Mouse (Mus musculus) embryonic facial prominence, embryonic 13.5 days (tissue): ENCODE data around the gene Insc. TPM values are rescaled to one million over a fixed set of nuclear protein-coding genes. Genes with fewer than 3 reads are reported as not detected.

Source experiments
- ATAC-seq: fragments of 200-750 bp; cut with Nextera tagmentation; 2 replicates; pipeline ENCODE4 v1.8.0; 2017; ENCODE audit warnings: low read depth; ENCODE audit not compliant: insufficient number of reproducible peaks, insufficient read depth, low FRiP score, low TSS enrichment
- H3K27ac ChIP-seq: fragments of 300-500 bp; sonication (generic); 2 replicates; pipeline ENCODE4 v1.5.1; 2015; ENCODE audit warnings: moderate library complexity, mild to moderate bottlenecking, inconsistent platforms
- H3K27me3 ChIP-seq: fragments of 300-500 bp; sonication (generic); 2 replicates; pipeline ENCODE4 v1.6.1; 2015; ENCODE audit warnings: mild to moderate bottlenecking, inconsistent platforms
- H3K36me3 ChIP-seq: fragments of 300-500 bp; sonication (generic); 2 replicates; pipeline ENCODE4 v1.6.1; 2015; ENCODE audit warnings: mild to moderate bottlenecking, inconsistent platforms
- H3K4me1 ChIP-seq: fragments of 300-500 bp; sonication (generic); 2 replicates; pipeline ENCODE4 v1.6.1; 2015; ENCODE audit warnings: inconsistent platforms
- H3K4me2 ChIP-seq: fragments of 300-500 bp; sonication (generic); 2 replicates; pipeline ENCODE4 v1.6.1; 2015; ENCODE audit warnings: moderate library complexity, mild to moderate bottlenecking, inconsistent platforms
- H3K4me3 ChIP-seq: fragments of 300-500 bp; sonication (generic); 2 replicates; pipeline ENCODE4 v1.5.1; 2015; ENCODE audit warnings: mild to moderate bottlenecking, inconsistent platforms
- H3K9ac ChIP-seq: fragments of 300-500 bp; sonication (generic); 2 replicates; pipeline ENCODE4 v1.6.1; 2015; ENCODE audit warnings: mild to moderate bottlenecking, inconsistent platforms
- H3K9me3 ChIP-seq: fragments of 300-500 bp; sonication (generic); 2 replicates; pipeline ENCODE4 v1.6.1; 2016; ENCODE audit warnings: inconsistent platforms
- WGBS: fragments of 180-500 bp; shearing (Covaris S2); methylation state at CpG from one replicate; pipeline ENCODE4 v1.1.7; 2015; ENCODE audit warnings: mixed read lengths; 5-methylcytosine and 5-hydroxymethylcytosine counted together
- polyA plus RNA-seq: library from polyadenylated mRNA; unstranded; fragments of >200 nt; fragmentation: Nextera tagmentation; extraction: Ambion mirVana; gene quantifications from 2 replicates; pipeline ENCODE4 v1.2.1, GENCODE M21; 2015

Gene Insc
- polyA plus RNA-seq, 1 experiment from 2014 or later = 5.9 TPM

GRCm38 (mm10) chr7:114834504-114834903 is 91.0 kb downstream of the Insc start:
- Histone ChIP-seq H3K27ac (no peak overlapping the region), H3K27me3 (no peaks in the 10 kb centered on the region), H3K4me2 (no peak overlapping the region), H3K9ac (no peak overlapping the region), H3K36me3 (no peaks in the 10 kb centered on the region), H3K9me3 (no peaks in the 10 kb centered on the region), H3K4me3 (no peak overlapping the region), H3K4me1 (no peaks in the 10 kb centered on the region)
- no peak for ATAC-seq
- 91% methylated on average over 6 of the region's 6 CpGs for WGBS

DNA sequence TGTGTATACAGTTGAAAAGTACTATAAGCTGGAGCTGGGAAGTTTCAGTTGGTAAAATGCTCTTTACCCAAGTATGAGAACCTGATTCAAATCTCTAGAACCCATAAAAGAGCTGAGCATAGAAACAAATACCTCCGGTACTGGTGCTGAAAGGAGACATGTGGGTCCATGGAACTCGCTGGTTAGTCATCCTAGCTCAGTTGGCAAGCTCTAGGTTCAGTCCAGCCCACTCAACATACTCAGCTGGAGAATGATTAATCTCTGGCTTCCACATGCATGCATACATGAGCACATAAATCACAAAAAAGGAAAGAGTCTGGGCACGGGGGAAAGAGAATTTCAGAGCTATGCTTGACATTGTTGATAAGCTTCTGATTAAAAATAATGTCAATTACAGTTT is 93.8 kb downstream of the Insc start:
- Histone ChIP-seq H3K4me1 (no peaks in the 10 kb centered on the region), H3K9me3 (no peaks in the 10 kb centered on the region), H3K36me3 (no peaks in the 10 kb centered on the region), H3K4me2 (no peak overlapping the region), H3K27me3 (no peaks in the 10 kb centered on the region), H3K27ac (no peak overlapping the region), H3K4me3 (no peak overlapping the region), H3K9ac (no peak overlapping the region)
- ATAC-seq = no peak
- WGBS = 78% methylated on average over 3 of the region's 3 CpGs

- Histone ChIP-seq H3K36me3 (no peaks in the 10 kb centered on the region), H3K27me3 (0 out of 2 replicates have a peak, but pooled peaks cover 4% of the 10 kb centered on the region), H3K9me3 (no peaks in the 10 kb centered on the region), H3K4me2 (no peak overlapping the region), H3K4me1 (no peaks in the 10 kb centered on the region), H3K27ac (no peak overlapping the region), H3K9ac (no peak overlapping the region), H3K4me3 (no peak overlapping the region)
- ATAC-seq = no peak
- WGBS = 39% methylated on average over 5 of the region's 5 CpGs
These were observed 96.7 kb downstream of the Insc start for GRCm38 (mm10) chr7:114840029-114840745.

- Histone ChIP-seq H3K9me3 (no peaks in the 10 kb centered on the region), H3K27me3 (0 out of 2 replicates have a peak, but pooled peaks cover 4% of the 10 kb centered on the region), H3K27ac (no peak overlapping the region), H3K4me1 (no peaks in the 10 kb centered on the region), H3K4me2 (no peak overlapping the region), H3K36me3 (no peaks in the 10 kb centered on the region), H3K9ac (no peak overlapping the region), H3K4me3 (no peak overlapping the region)
- no peak for ATAC-seq
- 12% methylated on average over 3 of the region's 3 CpGs for WGBS
These were observed 99.2 kb downstream of the Insc start for GRCm38 (mm10) chr7:114842644-114843211.

DNA sequence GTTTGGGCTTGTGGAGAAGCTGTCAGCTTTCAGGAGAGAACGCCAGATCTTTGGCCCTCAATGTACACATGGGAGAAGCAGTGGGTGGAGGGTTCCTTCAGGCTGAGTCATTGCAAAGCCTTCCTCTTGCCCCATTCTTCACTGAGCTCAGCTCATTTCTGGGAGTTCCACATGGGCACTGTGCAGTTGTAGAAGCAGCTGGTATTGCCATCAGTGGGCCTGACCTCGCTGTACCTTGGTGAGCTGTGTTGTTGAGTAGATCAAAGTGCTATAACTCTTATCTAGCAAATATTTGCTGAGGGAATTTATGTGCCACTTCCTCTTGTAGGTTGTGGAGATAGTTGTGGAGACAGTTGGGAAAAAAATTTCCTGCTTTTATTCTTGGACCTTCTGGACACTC is 103.7 kb downstream of the Insc start:
- Histone ChIP-seq H3K4me2 (no peak overlapping the region), H3K9me3 (no peaks in the 10 kb centered on the region), H3K4me3 (no peak overlapping the region), H3K4me1 (peaks cover 6% of the 10 kb centered on the region; the same call in 1 of the 2 replicates), H3K36me3 (no peaks in the 10 kb centered on the region), H3K27ac (no peak overlapping the region), H3K9ac (no peak overlapping the region), H3K27me3 (0 out of 2 replicates have a peak, but pooled peaks cover 4% of the 10 kb centered on the region)
- WGBS = 84% methylated on average over 2 of the region's 2 CpGs
- no peak for ATAC-seq

GRCm38 (mm10) chr7:114852387-114852786 is 108.9 kb downstream of the Insc start:
- no peak for ATAC-seq
- Histone ChIP-seq H3K4me2 (no peak overlapping the region), H3K9ac (no peak overlapping the region), H3K9me3 (no peaks in the 10 kb centered on the region), H3K4me3 (no peak overlapping the region), H3K36me3 (no peaks in the 10 kb centered on the region), H3K27me3 (no peaks in the 10 kb centered on the region), H3K4me1 (peaks cover 8% of the 10 kb centered on the region; the same call in 1 of the 2 replicates), H3K27ac (no peak overlapping the region)
- 89% methylated on average over 3 of the region's 3 CpGs for WGBS

DNA sequence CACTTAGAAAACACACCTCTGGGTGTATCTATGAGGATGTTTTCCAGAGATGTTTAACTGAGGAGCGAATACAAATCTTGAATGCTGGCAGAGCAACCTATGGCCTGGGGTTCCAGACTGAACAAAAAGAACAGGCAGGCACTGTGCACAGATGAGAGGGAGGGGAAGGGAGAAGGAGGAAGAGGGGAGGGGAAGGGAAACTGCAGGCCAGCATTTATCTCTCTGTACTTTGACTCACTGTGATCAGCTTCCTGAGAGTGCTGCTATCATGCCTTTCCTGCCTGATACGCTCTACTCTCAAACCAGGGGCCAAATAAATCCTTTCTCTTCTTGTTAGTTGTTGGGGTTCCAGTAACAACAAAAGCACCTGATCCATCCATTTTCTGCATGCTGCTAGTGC is 110.7 kb downstream of the Insc start:
- Histone ChIP-seq H3K4me1 (peaks cover 8% of the 10 kb centered on the region; the same call in 1 of the 2 replicates), H3K27ac (no peak overlapping the region), H3K9me3 (no peaks in the 10 kb centered on the region), H3K9ac (no peak overlapping the region), H3K4me3 (no peak overlapping the region), H3K36me3 (no peaks in the 10 kb centered on the region), H3K27me3 (no peaks in the 10 kb centered on the region), H3K4me2 (no peak overlapping the region)
- 58% methylated on average over 2 of the region's 2 CpGs for WGBS
- no peak for ATAC-seq

GRCm38 (mm10) chr7:114860858-114861523 is 117.5 kb downstream of the Insc start:
- H3K4me2 ChIP-seq = no peak overlapping the region
- H3K4me3 ChIP-seq = no peak overlapping the region
- no peaks in the 10 kb centered on the region for H3K27me3 ChIP-seq
- WGBS = 60% methylated on average over 3 of the region's 3 CpGs
- no peaks in the 10 kb centered on the region for H3K4me1 ChIP-seq
- no peaks in the 10 kb centered on the region for H3K9me3 ChIP-seq
- no peak overlapping the region for H3K27ac ChIP-seq
- no peak overlapping the region for H3K9ac ChIP-seq
- no peak for ATAC-seq
- H3K36me3 ChIP-seq = no peaks in the 10 kb centered on the region

- Histone ChIP-seq H3K27ac (no peak overlapping the region), H3K36me3 (no peaks in the 10 kb centered on the region), H3K4me2 (0 out of 2 replicates have a peak overlapping the region, but pooled peaks have one; percentile 2), H3K9me3 (no peaks in the 10 kb centered on the region), H3K27me3 (no peaks in the 10 kb centered on the region), H3K9ac (no peak overlapping the region), H3K4me1 (peaks cover 11% of the 10 kb centered on the region; the same call in 1 of the 2 replicates), H3K4me3 (no peak overlapping the region)
- 18% methylated on average over 3 of the region's 3 CpGs for WGBS
- ATAC-seq = no peak
These were observed 130.0 kb downstream of the Insc start for GRCm38 (mm10) chr7:114873315-114874012.

DNA sequence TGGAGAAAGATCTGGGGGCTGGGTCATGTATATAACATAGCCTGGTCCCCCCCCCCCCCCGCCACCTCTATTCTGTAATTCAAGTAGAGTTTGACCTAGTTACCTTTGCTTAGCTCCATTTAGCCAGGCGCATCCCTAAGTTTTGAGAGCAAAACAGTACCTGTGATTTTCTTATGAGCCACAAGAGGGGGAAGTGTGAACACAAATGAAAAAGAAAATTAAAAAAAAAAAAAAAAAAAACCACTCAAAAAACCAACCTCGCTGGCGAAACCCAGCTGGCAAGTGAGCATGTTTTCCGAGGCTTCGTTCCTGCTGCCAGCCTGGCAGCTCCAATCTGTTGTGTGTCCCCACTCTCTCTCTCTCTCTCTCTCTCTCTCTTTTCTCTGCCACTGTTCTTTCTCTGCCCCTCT is 130.5 kb downstream of the Insc start:
- H3K9me3 ChIP-seq = no peaks in the 10 kb centered on the region
- H3K27ac ChIP-seq = no peak overlapping the region
- 23% methylated on average over 6 of the region's 6 CpGs for WGBS
- ATAC-seq = no peak
- H3K36me3 ChIP-seq = no peaks in the 10 kb centered on the region
- peak overlapping the region; percentile 29; the same call in 1 of the 2 replicates for H3K4me2 ChIP-seq
- no peak overlapping the region for H3K4me3 ChIP-seq
- H3K27me3 ChIP-seq = no peaks in the 10 kb centered on the region
- no peak overlapping the region for H3K9ac ChIP-seq
- peaks cover 11% of the 10 kb centered on the region; the same call in 1 of the 2 replicates for H3K4me1 ChIP-seq

- no peaks in the 10 kb centered on the region for H3K27me3 ChIP-seq
- no peak overlapping the region for H3K4me3 ChIP-seq
- no peak overlapping the region for H3K27ac ChIP-seq
- H3K36me3 ChIP-seq = no peaks in the 10 kb centered on the region
- no peak overlapping the region for H3K9ac ChIP-seq
- WGBS = 87% methylated on average over 2 of the region's 2 CpGs
- peaks cover 11% of the 10 kb centered on the region; the same call in 1 of the 2 replicates for H3K4me1 ChIP-seq
- H3K9me3 ChIP-seq = no peaks in the 10 kb centered on the region
- no peak overlapping the region for H3K4me2 ChIP-seq
- ATAC-seq = no peak
These were observed 131.1 kb downstream of the Insc start for GRCm38 (mm10) chr7:114874579-114874978.
